Mouse (Mus musculus): ENCODE measurements around the gene 1520401A03Rik. TPM values are rescaled to one million over a fixed set of nuclear protein-coding genes. Genes with fewer than 3 reads are reported as not detected.

Gene 1520401A03Rik
- polyA plus RNA-seq, 1 experiment from 2014 or later = 0.14 TPM

DNA sequence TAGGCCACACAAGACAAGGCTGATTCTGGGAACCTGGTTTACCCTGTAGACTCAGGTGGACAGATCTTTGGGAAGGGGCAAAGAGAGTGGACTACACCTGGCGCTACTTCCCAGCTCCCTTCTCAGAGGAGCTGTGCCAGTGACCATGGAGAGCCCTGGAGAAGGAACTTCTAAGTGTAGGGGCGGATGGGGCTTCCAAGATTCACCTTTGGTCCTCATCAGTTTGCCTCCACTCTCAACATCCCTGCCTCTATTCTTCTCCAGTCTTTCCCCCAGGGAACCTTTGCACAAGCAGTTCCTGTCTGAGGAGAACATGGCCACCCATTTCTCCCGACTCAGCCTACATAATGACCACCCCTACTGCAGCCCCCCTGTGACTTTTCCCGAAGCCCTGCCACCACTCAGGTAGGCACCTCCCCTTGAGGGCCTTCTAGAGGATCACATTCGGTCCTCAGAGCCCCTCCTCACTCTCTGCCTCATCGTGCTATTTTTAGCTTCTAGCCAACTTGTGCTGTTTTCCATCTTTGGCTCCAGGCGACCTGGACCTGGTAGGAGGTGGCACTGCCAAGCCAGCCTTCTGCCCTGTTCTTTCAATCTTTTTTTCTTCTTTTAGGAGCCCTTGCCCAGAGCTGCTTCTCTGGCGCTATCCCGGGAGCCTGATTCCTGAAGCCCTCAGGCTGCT, 48.2 kb downstream of the 1520401A03Rik start:
- Histone ChIP-seq H3K4me1 (peaks cover 41% of the 10 kb centered on the region), H3K36me3 (peaks cover 11% of the 10 kb centered on the region), H3K9me3 (no peaks in the 10 kb centered on the region), H3K4me2 (replicated peaks) (peak overlapping the region; percentile 68), H3K27me3 (peaks cover 49% of the 10 kb centered on the region), H3K9ac (replicated peaks) (peak overlapping the region; percentile 66), H3K27ac (replicated peaks) (no peak overlapping the region), H3K4me3 (peak overlapping the region; percentile 64)
- ATAC-seq (ENCODE audit: low FRiP score, low read depth) = no peak
- WGBS = 54% methylated on average over 9 of the region's 9 CpGs

DNA sequence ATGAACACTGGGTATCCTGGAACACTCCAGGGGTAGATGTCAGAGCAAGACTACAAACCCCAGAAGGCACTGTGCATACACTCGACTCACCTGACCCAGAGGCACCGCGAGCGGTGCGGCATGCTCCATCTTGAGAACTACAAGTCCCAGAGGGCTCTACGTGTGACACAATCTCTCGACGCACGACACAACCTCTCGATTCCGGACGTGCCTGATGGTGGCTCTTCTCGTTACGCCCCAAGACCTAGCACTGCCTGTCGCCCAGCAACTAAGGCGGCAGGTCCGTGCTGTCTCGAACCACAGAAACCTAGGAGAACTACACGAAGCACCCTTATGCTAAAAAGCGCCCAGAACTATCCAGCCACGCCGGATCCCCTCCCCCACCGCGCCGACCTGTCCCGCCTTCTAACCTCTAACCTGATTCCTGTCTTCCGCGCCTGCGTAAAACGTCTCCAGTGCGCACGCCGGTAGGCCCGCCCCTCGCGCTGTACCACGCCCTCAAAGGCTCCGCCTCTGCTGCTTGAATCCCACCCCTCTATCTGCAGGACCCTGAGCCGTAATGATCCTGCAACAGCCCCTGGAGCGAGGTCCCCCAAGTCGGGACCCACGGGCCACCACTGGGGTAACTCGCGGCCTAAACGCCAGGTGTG, 49.0 kb downstream of the 1520401A03Rik start, which contains the start of the genes Hcfc1r1 and Thoc6:
Gene Hcfc1r1, plus strand, starts transcription at position 173 of the 650 bp plus-strand sequence.
Gene Thoc6, minus strand, starts transcription at position 459 of the 650 bp plus-strand sequence.
- under 1% methylated on average over 45 of the region's 45 CpGs for WGBS
- H3K4me2 ChIP-seq (replicated peaks) = peak within 1 kb of the TSS; percentile 68
- H3K36me3 ChIP-seq = peaks cover 20% of the 10 kb centered on the region
- peak; percentile 93 for ATAC-seq (ENCODE audit: low FRiP score, low read depth)
- peak within 1 kb of the TSS; percentile 64 for H3K4me3 ChIP-seq
- H3K27me3 ChIP-seq = peaks cover 40% of the 10 kb centered on the region
- H3K9ac ChIP-seq (replicated peaks) = peak within 1 kb of the TSS; percentile 66
- H3K27ac ChIP-seq (replicated peaks) = 0 out of 2 replicates have a peak within 1 kb of the TSS, but pooled peaks have one; percentile 36
- H3K9me3 ChIP-seq = no peaks in the 10 kb centered on the region
- peaks cover 37% of the 10 kb centered on the region for H3K4me1 ChIP-seq

DNA sequence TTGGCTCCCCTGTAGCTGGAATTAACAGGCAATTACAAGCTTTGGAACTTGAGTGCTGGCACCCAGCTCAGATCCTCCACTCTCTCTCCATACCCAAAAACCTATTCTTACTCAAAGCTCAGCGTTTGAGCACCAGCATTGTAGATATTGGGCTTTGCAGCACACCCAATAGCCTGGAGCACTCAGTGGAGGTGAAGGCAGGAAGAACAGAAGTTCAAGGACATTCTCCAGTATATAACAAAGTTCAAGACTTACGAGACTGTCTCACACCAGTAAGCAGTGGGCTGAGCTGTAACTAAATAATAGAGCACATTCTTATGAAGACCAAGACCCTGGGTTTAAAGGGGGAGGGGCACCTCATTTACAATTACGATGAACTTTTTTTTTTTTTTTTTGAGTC, 49.8 kb downstream of the 1520401A03Rik start:
- no peaks in the 10 kb centered on the region for H3K9me3 ChIP-seq
- no peak for ATAC-seq (ENCODE audit: low FRiP score, low read depth)
- no peak overlapping the region for H3K27ac ChIP-seq (replicated peaks)
- H3K9ac ChIP-seq (replicated peaks) = no peak overlapping the region
- peaks cover 32% of the 10 kb centered on the region for H3K27me3 ChIP-seq
- WGBS = 75% methylated on average over 3 of the region's 3 CpGs
- peaks cover 28% of the 10 kb centered on the region for H3K36me3 ChIP-seq
- H3K4me3 ChIP-seq = peak overlapping the region; percentile 64
- peak overlapping the region; percentile 68 for H3K4me2 ChIP-seq (replicated peaks)
- peaks cover 37% of the 10 kb centered on the region for H3K4me1 ChIP-seq

DNA sequence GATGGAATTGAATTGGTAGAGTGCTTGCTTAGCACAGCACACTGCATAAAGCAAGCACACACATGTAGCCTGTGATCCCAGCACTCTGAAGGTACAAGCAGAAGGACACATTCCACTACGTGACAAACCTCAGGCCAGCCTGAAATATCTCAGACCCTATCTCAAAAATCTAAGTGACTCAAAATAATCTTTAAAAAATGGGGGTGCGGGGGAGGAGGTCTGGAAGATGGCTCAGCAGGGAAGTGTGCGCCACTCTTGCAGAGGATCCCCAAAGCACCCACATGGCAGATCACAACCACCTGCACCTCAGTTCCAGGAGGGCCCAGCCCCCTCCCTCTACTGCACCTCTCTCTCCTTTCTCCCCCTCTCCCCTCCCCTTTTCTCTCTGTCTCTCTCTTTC, 51.1 kb downstream of the 1520401A03Rik start:
- Histone ChIP-seq H3K4me3 (no peak overlapping the region), H3K4me1 (peaks cover 27% of the 10 kb centered on the region), H3K4me2 (replicated peaks) (no peak overlapping the region), H3K9ac (replicated peaks) (no peak overlapping the region), H3K36me3 (peaks cover 40% of the 10 kb centered on the region), H3K9me3 (no peaks in the 10 kb centered on the region), H3K27ac (replicated peaks) (no peak overlapping the region), H3K27me3 (peaks cover 22% of the 10 kb centered on the region)
- ATAC-seq (ENCODE audit: low FRiP score, low read depth) = no peak
- 93% methylated on average over 3 of the region's 3 CpGs for WGBS

- Histone ChIP-seq H3K4me1 (peaks cover 18% of the 10 kb centered on the region), H3K36me3 (peaks cover 43% of the 10 kb centered on the region), H3K4me3 (no peak overlapping the region), H3K4me2 (replicated peaks) (no peak overlapping the region), H3K27me3 (peaks cover 13% of the 10 kb centered on the region), H3K27ac (replicated peaks) (no peak overlapping the region), H3K9me3 (no peaks in the 10 kb centered on the region), H3K9ac (replicated peaks) (no peak overlapping the region)
- 93% methylated on average over 7 of the region's 7 CpGs for WGBS
- ATAC-seq (ENCODE audit: low FRiP score, low read depth) = no peak
These were observed 52.0 kb downstream of the 1520401A03Rik start for GRCm38 (mm10) chr17:23670516-23671074.

- WGBS = 81% methylated on average over 14 of the region's 14 CpGs
- Histone ChIP-seq H3K9me3 (no peaks in the 10 kb centered on the region), H3K4me1 (peaks cover 2% of the 10 kb centered on the region; the same call in 1 of the 2 replicates), H3K36me3 (peaks cover 41% of the 10 kb centered on the region), H3K27me3 (peaks cover 32% of the 10 kb centered on the region), H3K9ac (replicated peaks) (no peak overlapping the region), H3K4me3 (no peak overlapping the region), H3K27ac (replicated peaks) (no peak overlapping the region), H3K4me2 (replicated peaks) (no peak overlapping the region)
- ATAC-seq (ENCODE audit: low FRiP score, low read depth) = no peak
These were observed 57.1 kb downstream of the 1520401A03Rik start for GRCm38 (mm10) chr17:23665511-23665910.

DNA sequence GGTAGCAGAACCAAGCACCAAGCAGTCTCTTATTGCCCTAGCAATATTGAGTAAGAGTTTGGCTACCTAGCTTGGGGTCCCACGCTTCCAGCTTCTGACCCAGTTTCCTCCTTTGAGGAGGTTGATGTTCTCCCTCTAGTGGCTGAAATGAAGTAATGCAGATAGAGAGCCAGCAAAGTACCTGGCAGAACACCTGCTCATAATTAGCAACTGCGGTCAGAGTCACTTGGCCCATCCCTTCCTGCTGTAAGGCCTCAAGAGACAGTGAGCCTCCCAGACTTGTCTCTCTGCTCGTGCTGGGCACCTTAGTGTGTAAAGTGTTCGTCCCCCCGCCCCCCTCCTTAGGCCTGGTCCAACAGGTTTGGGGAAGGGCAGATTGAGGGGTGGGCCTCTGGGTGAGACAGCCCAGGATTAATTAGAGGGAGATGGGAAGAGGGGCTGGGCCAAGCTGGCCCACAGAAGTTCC, 58.0 kb downstream of the 1520401A03Rik start:
- ATAC-seq (ENCODE audit: low FRiP score, low read depth) = peak; percentile 50; the same call in 1 of the 2 replicates
- H3K9me3 ChIP-seq = no peaks in the 10 kb centered on the region
- peaks cover 42% of the 10 kb centered on the region for H3K27me3 ChIP-seq
- WGBS = 20% methylated on average over 5 of the region's 5 CpGs
- peaks cover 5% of the 10 kb centered on the region; the same call in 1 of the 2 replicates for H3K4me1 ChIP-seq
- peaks cover 32% of the 10 kb centered on the region for H3K36me3 ChIP-seq
- H3K4me3 ChIP-seq = no peak overlapping the region
- no peak overlapping the region for H3K27ac ChIP-seq (replicated peaks)
- no peak overlapping the region for H3K4me2 ChIP-seq (replicated peaks)
- H3K9ac ChIP-seq (replicated peaks) = no peak overlapping the region

- H3K4me3 ChIP-seq = no peak overlapping the region
- H3K9me3 ChIP-seq = no peaks in the 10 kb centered on the region
- peaks cover 5% of the 10 kb centered on the region; the same call in 1 of the 2 replicates for H3K4me1 ChIP-seq
- 3% methylated on average over 9 of the region's 9 CpGs for WGBS
- no peak overlapping the region for H3K4me2 ChIP-seq (replicated peaks)
- 0 out of 2 replicates have a peak, but pooled peaks cover 3% of the 10 kb centered on the region for H3K36me3 ChIP-seq
- no peak overlapping the region for H3K9ac ChIP-seq (replicated peaks)
- no peak overlapping the region for H3K27ac ChIP-seq (replicated peaks)
- peaks cover 55% of the 10 kb centered on the region for H3K27me3 ChIP-seq
- ATAC-seq (ENCODE audit: low FRiP score, low read depth) = no peak
These were observed 61.1 kb downstream of the 1520401A03Rik start for GRCm38 (mm10) chr17:23661526-23661925.

DNA sequence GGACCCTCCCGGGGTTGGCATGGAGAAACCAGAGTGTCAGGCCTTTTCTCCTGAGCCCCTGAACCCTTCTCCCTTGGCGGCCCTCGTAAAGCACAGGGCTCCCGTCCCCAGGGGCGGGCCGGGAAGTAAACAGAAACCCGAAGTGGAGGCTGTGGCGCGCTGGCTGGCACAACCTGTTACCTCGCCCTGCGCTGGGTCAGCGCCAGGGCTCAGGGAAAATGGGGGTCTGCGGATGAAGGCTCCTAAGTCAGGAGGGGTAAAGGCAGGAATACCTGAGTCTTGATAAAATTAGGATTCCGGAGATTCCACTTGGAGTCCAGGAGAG, 61.7 kb downstream of the 1520401A03Rik start:
- Histone ChIP-seq H3K4me1 (peaks cover 5% of the 10 kb centered on the region; the same call in 1 of the 2 replicates), H3K27me3 (peaks cover 55% of the 10 kb centered on the region), H3K9me3 (no peaks in the 10 kb centered on the region), H3K36me3 (no peaks in the 10 kb centered on the region), H3K27ac (replicated peaks) (no peak overlapping the region), H3K4me3 (no peak overlapping the region), H3K9ac (replicated peaks) (no peak overlapping the region), H3K4me2 (replicated peaks) (no peak overlapping the region)
- 5% methylated on average over 13 of the region's 14 CpGs for WGBS
- ATAC-seq (ENCODE audit: low FRiP score, low read depth) = no peak

DNA sequence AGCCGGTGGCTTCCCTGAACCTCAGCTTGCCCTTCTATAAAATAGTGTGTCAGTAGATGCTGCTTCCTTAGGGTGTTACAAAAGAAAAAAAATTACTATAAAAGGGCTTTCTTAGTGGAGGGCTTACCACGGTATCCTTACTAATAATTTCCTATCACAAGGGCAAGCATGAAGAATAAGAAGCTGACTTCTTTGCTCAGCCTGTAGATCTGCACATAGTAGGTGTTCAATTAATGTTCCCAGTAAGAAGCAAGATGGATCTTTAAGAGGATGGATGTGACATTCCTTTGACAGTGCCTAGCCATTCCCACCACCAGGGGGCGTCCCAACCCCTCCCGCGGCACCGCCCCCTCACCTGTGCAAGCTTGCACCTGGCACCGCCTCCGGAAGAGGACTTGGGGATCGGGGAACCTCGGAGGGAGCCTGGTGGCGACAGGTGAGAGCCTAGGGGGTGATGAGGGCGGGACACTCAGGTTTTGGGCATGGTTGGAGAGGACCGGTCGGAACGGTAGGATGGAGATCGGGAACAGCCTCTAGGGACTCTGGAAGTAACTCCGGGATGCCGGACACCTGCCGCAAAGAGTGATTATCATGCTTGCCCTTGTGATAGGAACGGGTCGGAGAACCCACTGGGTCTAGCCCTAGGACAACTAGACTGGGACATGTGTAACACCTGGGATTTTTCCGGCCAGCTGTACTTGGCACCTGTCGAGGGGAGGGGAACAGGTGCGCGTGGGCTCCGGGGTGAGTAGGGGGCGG, 62.3 kb downstream of the 1520401A03Rik start, which contains the start of gene Bicdl2:
Gene Bicdl2, plus strand, starts transcription at position 390 of the 759 bp plus-strand sequence.
- Histone ChIP-seq H3K4me1 (peaks cover 5% of the 10 kb centered on the region; the same call in 1 of the 2 replicates), H3K9ac (replicated peaks) (no peak within 1 kb of the TSS), H3K27me3 (peaks cover 55% of the 10 kb centered on the region), H3K27ac (replicated peaks) (no peak within 1 kb of the TSS), H3K9me3 (no peaks in the 10 kb centered on the region), H3K36me3 (no peaks in the 10 kb centered on the region), H3K4me2 (replicated peaks) (no peak within 1 kb of the TSS), H3K4me3 (no peak within 1 kb of the TSS)
- ATAC-seq (ENCODE audit: low FRiP score, low read depth) = no peak
- WGBS = 7% methylated on average over 26 of the region's 27 CpGs

DNA sequence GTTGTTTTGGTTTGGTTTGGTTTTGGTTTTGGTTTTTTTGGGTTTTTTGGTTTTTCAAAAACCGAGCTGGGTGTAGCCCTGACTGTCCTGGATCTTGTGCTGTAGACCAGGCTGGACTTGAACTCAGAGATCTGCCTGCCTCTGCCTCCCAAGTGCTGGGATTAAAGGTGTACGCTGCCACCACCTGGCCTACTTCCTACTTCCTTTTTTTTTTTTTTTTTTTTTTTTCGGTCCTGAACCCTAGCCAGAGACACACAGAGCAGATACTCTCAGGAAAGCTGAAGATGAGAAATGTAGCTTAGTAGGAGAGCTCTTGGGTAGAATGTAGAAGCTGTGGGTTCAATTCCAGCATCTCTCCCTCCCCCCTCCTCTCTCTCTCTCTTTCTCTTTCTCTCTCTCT, 64.1 kb downstream of the 1520401A03Rik start:
- no peaks in the 10 kb centered on the region for H3K9me3 ChIP-seq
- no peak overlapping the region for H3K4me2 ChIP-seq (replicated peaks)
- peaks cover 5% of the 10 kb centered on the region; the same call in 1 of the 2 replicates for H3K4me1 ChIP-seq
- H3K4me3 ChIP-seq = no peak overlapping the region
- no peak overlapping the region for H3K9ac ChIP-seq (replicated peaks)
- no peaks in the 10 kb centered on the region for H3K36me3 ChIP-seq
- H3K27me3 ChIP-seq = peaks cover 51% of the 10 kb centered on the region
- H3K27ac ChIP-seq (replicated peaks) = no peak overlapping the region
- 88% methylated on average over 3 of the region's 3 CpGs for WGBS
- ATAC-seq (ENCODE audit: low FRiP score, low read depth) = no peak

Measured in midbrain, embryonic 12.5 days (tissue).